Mouse (Mus musculus) liver, embryonic 16.5 days (tissue): ENCODE results near the gene Pou6f2. TPM values are rescaled to one million over a fixed set of nuclear protein-coding genes. Genes with fewer than 3 reads are reported as not detected.

Source experiments
- ATAC-seq: fragments of 200-750 bp; cut with Nextera tagmentation; 2 replicates; pipeline ENCODE4 v1.8.0; 2017; ENCODE audit warnings: low read depth, mild to moderate bottlenecking, moderate number of reproducible peaks, moderate library complexity
- H3K27ac ChIP-seq: fragments of 300-500 bp; sonication (generic); 2 replicates; pipeline ENCODE4 v1.5.1; 2014; ENCODE audit warnings: mild to moderate bottlenecking, low read length
- H3K27me3 ChIP-seq: fragments of 300-500 bp; sonication (generic); 2 replicates; pipeline ENCODE4 v1.6.1; 2014; ENCODE audit warnings: low read depth, low read length, mixed read lengths; ENCODE audit not compliant: control insufficient read depth, insufficient read depth
- H3K36me3 ChIP-seq: fragments of 300-500 bp; sonication (generic); 2 replicates; pipeline ENCODE4 v1.6.1; 2014; ENCODE audit warnings: mild to moderate bottlenecking; ENCODE audit not compliant: control insufficient read depth, insufficient read depth
- H3K4me1 ChIP-seq: fragments of 300-500 bp; sonication (generic); 2 replicates; pipeline ENCODE4 v1.6.1; 2014; ENCODE audit warnings: low read depth, low read length, mixed read lengths; ENCODE audit not compliant: control insufficient read depth
- H3K4me2 ChIP-seq: fragments of 300-500 bp; sonication (generic); 2 replicates; pipeline ENCODE4 v1.6.1; 2014; ENCODE audit warnings: low read depth, low read length, mixed read lengths
- H3K4me3 ChIP-seq: fragments of 300-500 bp; sonication (generic); 2 replicates; pipeline ENCODE4 v1.5.1; 2014; ENCODE audit warnings: low read depth, mild to moderate bottlenecking, low read length
- H3K9ac ChIP-seq: fragments of 300-500 bp; sonication (generic); 2 replicates; pipeline ENCODE4 v1.6.1; 2014; ENCODE audit warnings: low read depth, low read length
- H3K9me3 ChIP-seq: fragments of 300-500 bp; sonication (generic); replicated peaks from 2 replicates; pipeline ENCODE4 v1.6.1; 2016; ENCODE audit warnings: low read length; ENCODE audit not compliant: control insufficient read depth
- WGBS: fragments of 180-500 bp; shearing (Covaris S2); extraction: QIAGEN DNeasy Blood & Tissue Kit; methylation state at CpG from one replicate; pipeline ENCODE4 v1.1.7; 2014; ENCODE audit not compliant: insufficient replicate concordance; 5-methylcytosine and 5-hydroxymethylcytosine counted together
- polyA plus RNA-seq: library from polyadenylated mRNA; unstranded; fragments of >200 nt; fragmentation: Nextera tagmentation; extraction: Ambion mirVana; gene quantifications from 2 replicates; pipeline ENCODE4 v1.2.1, GENCODE M21; 2015

The Pou6f2 gene
- polyA plus RNA-seq, 1 experiment from 2014 or later = not detected

DNA sequence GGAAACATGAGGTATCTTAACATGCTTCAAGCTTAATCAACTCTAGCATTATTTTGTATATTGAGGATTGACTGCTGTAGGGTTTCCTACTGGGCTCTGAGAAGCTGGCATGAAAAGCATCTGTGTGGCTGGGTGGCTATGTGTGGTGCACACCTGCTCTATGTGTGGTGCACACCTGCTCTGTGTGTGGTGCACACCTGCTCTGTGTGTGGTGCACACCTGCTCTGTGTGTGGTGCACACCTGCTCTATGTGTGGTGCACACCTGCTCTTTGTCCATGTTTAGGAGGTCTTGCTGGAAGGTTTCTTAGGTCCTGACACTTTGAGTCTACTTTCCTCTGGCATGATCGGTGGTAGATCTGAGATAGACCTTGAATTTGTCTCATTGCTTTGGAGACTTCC is 233.3 kb downstream of the Pou6f2 start:
- 71% methylated on average over 1 of the region's 1 CpGs for WGBS
- Histone ChIP-seq H3K4me1 (no peaks in the 10 kb centered on the region), H3K36me3 (no peaks in the 10 kb centered on the region), H3K9me3 (no peaks in the 10 kb centered on the region), H3K27me3 (no peaks in the 10 kb centered on the region), H3K9ac (no peak overlapping the region), H3K27ac (no peak overlapping the region), H3K4me2 (no peak overlapping the region), H3K4me3 (no peak overlapping the region)
- no peak for ATAC-seq

- H3K36me3 ChIP-seq = no peaks in the 10 kb centered on the region
- no peak overlapping the region for H3K9ac ChIP-seq
- H3K4me1 ChIP-seq = no peaks in the 10 kb centered on the region
- WGBS = 43% methylated on average over 5 of the region's 5 CpGs
- H3K4me3 ChIP-seq = no peak overlapping the region
- no peaks in the 10 kb centered on the region for H3K27me3 ChIP-seq
- H3K4me2 ChIP-seq = no peak overlapping the region
- no peaks in the 10 kb centered on the region for H3K9me3 ChIP-seq
- H3K27ac ChIP-seq = no peak overlapping the region
- no peak for ATAC-seq
Measured at GRCm38 (mm10) chr13:18160566-18160965, 236.9 kb downstream of the Pou6f2 start.

- Histone ChIP-seq H3K4me1 (no peaks in the 10 kb centered on the region), H3K27ac (no peak overlapping the region), H3K4me2 (no peak overlapping the region), H3K9me3 (no peaks in the 10 kb centered on the region), H3K9ac (no peak overlapping the region), H3K27me3 (no peaks in the 10 kb centered on the region), H3K4me3 (no peak overlapping the region), H3K36me3 (no peaks in the 10 kb centered on the region)
- ATAC-seq = no peak
- WGBS = 61% methylated on average over 6 of the region's 6 CpGs
Measured at GRCm38 (mm10) chr13:18153949-18154582, 243.4 kb downstream of the Pou6f2 start.

DNA sequence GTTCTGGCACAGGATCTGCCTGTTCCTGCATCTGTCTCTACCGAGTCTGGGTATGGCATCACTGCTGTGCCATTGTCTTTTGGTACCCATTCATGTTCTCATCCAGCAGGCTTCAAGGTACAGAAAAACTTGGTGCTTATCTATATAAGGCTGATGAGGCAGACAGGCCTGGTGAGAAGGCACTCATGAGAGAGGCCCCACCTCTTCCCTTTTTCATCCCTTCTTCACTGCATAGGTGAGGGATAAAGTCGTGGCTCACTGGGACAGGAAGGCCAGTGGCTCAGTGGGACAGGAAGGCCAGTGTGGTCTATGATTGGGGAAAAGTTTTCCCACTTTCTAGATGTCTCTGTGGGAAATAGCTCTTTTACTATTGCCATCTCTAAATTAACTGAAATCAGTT is 263.8 kb downstream of the Pou6f2 start:
- Histone ChIP-seq H3K9me3 (no peaks in the 10 kb centered on the region), H3K4me3 (no peak overlapping the region), H3K27ac (no peak overlapping the region), H3K4me2 (no peak overlapping the region), H3K4me1 (no peaks in the 10 kb centered on the region), H3K9ac (no peak overlapping the region), H3K27me3 (no peaks in the 10 kb centered on the region), H3K36me3 (no peaks in the 10 kb centered on the region)
- ATAC-seq = no peak
- WGBS = 48% methylated on average over 2 of the region's 2 CpGs

GRCm38 (mm10) chr13:18133193-18133592 is 264.3 kb downstream of the Pou6f2 start:
- Histone ChIP-seq H3K4me1 (no peaks in the 10 kb centered on the region), H3K36me3 (no peaks in the 10 kb centered on the region), H3K27ac (no peak overlapping the region), H3K9me3 (no peaks in the 10 kb centered on the region), H3K4me3 (no peak overlapping the region), H3K27me3 (no peaks in the 10 kb centered on the region), H3K4me2 (no peak overlapping the region), H3K9ac (no peak overlapping the region)
- ATAC-seq = no peak
- WGBS = 58% methylated on average over 5 of the region's 5 CpGs

- H3K27ac ChIP-seq = no peak overlapping the region
- ATAC-seq = no peak
- no peaks in the 10 kb centered on the region for H3K27me3 ChIP-seq
- no peaks in the 10 kb centered on the region for H3K4me1 ChIP-seq
- no peak overlapping the region for H3K9ac ChIP-seq
- no peak overlapping the region for H3K4me2 ChIP-seq
- no peaks in the 10 kb centered on the region for H3K36me3 ChIP-seq
- H3K9me3 ChIP-seq = no peaks in the 10 kb centered on the region
- H3K4me3 ChIP-seq = no peak overlapping the region
Measured at GRCm38 (mm10) chr13:18131324-18131723, 266.2 kb downstream of the Pou6f2 start.

- Histone ChIP-seq H3K4me1 (no peaks in the 10 kb centered on the region), H3K4me3 (no peak overlapping the region), H3K27ac (no peak overlapping the region), H3K36me3 (no peaks in the 10 kb centered on the region), H3K9ac (no peak overlapping the region), H3K27me3 (no peaks in the 10 kb centered on the region; the same call in 1 of the 2 replicates), H3K9me3 (no peaks in the 10 kb centered on the region), H3K4me2 (no peak overlapping the region)
- ATAC-seq = no peak
- WGBS = 42% methylated on average over 5 of the region's 5 CpGs
Measured at GRCm38 (mm10) chr13:18129697-18130096, 267.8 kb downstream of the Pou6f2 start.

DNA sequence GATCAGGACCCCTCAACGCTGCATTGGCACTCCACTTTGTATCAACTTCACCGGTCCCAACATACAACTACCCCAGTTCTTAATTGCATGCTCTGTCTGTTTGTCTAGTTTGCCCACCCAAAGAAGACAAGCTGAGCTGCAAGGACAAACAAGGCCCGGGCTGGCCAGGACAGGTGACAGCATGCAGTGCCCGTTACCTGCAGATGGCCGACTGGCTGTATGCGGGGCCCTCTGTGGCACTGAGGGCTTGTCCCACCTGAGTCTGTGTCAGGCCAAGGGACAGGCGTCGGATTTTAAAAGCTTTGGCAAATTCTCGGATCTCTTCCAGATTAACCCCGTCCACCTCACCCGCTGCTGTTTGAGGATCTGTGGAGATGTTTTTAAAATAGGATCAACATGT is 268.7 kb downstream of the Pou6f2 start:
- no peaks in the 10 kb centered on the region for H3K4me1 ChIP-seq
- WGBS = 72% methylated on average over 11 of the region's 11 CpGs
- no peak overlapping the region for H3K4me2 ChIP-seq
- no peak overlapping the region for H3K4me3 ChIP-seq
- no peak for ATAC-seq
- no peak overlapping the region for H3K27ac ChIP-seq
- no peaks in the 10 kb centered on the region for H3K36me3 ChIP-seq
- no peaks in the 10 kb centered on the region for H3K9me3 ChIP-seq
- H3K9ac ChIP-seq = no peak overlapping the region
- H3K27me3 ChIP-seq = no peaks in the 10 kb centered on the region; the same call in 1 of the 2 replicates

DNA sequence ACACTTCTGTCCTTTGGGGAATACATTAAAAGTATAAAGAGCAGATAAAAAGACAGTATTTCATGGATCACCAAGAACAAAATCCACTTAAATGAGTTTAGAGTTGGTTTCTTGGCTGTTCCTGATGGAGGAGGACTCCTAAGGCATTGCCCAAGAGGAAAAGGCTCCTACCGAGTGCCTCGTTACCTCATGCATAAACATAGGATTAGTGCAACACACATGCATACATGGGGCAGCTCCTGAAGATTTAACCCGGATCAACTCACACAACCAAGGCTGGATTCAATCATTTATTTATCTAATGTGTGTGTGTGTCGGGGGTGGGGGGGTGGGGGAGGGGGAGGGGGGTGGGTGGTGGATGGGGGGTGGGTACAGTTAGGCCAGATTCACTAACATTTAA is 269.4 kb downstream of the Pou6f2 start:
- WGBS = 56% methylated on average over 4 of the region's 4 CpGs
- H3K36me3 ChIP-seq = no peaks in the 10 kb centered on the region
- H3K9me3 ChIP-seq = no peaks in the 10 kb centered on the region
- H3K4me3 ChIP-seq = no peak overlapping the region
- H3K9ac ChIP-seq = no peak overlapping the region
- no peak overlapping the region for H3K27ac ChIP-seq
- no peak overlapping the region for H3K4me2 ChIP-seq
- no peaks in the 10 kb centered on the region for H3K4me1 ChIP-seq
- H3K27me3 ChIP-seq = no peaks in the 10 kb centered on the region; the same call in 1 of the 2 replicates
- ATAC-seq = no peak
